Mouse (Mus musculus): ENCODE measurements around the gene Uhrf1. TPM values are rescaled to one million over a fixed set of nuclear protein-coding genes. Genes with fewer than 3 reads are reported as not detected.

Uhrf1 gene
- polyA plus RNA-seq, 1 experiment, result 16.3 TPM

GRCm38 (mm10) chr17:56361542-56361941, 58.4 kb downstream of the Uhrf1 start:
- no peak overlapping the region for H3K4me3 ChIP-seq (ENCODE audit: low read depth, low read length)
- 96% methylated on average over 2 of the region's 2 CpGs for WGBS
- TF ChIP-seq POLR2A (IDR thresholded peaks at IDR 0.05; ENCODE audit: low read depth, low read length) (no peak), CTCF (IDR thresholded peaks at IDR 0.05; ENCODE audit: extremely low read depth, insufficient read length, insufficient replicate concordance, low read depth, low read length) (no peak)
- H3K4me1 ChIP-seq (ENCODE audit: control insufficient read depth, insufficient read depth, insufficient read length, low read length), result peaks cover 3% of the 10 kb centered on the region
- H3K36me3 ChIP-seq (ENCODE audit: control insufficient read depth, insufficient read depth, low read length), result peaks cover 19% of the 10 kb centered on the region; the same call in 1 of the 2 replicates
- no peak overlapping the region for H3K27ac ChIP-seq (ENCODE audit: insufficient read depth, low read depth, low read length)
- H3K27me3 ChIP-seq (ENCODE audit: control insufficient read depth, insufficient read depth, low read length), result no peaks in the 10 kb centered on the region

DNA sequence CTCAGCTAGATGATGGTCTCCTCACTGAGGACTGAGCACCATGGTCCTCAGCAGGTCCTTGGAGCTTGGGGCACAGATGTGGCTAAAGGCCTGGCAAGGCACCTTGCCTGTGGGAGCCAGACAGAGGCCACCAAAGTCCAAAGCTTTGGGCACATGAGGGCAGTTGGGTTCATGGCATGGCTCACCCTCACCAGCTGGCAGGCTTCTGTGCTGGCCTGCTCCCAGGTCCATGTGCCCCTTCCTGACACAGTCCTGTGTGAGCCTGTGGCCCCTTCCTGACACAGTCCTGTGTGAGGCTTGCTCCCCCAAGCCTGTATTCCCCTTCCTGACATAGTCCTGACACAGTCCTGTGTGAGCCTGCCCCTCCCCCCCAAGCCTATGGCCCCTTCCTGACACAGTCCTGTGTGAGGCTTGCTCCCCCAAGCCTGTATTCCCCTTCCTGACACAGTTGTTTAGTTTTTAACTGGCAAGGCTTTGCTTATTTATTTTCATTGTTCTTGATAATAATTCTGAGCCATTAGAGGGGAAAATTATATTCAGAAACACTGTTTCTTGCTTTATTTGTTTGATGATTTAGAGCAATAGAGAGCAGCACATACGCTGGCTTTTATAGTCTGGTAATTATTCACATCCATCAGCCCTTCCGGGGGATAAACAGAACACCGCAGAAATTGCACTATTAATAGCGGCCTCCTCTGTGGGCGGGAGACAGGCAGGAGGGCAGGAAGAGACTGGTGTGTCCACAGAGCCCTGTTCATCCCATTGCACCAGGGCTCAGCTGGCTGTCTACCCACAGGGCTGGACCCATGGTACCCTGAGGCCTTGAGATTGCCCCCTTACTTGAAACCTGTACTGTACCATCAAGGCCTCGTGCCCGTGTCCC, 62.9 kb downstream of the Uhrf1 start:
- H3K27ac ChIP-seq (ENCODE audit: insufficient read depth, low read depth, low read length), result 0 out of 2 replicates have a peak overlapping the region, but pooled peaks have one; percentile 4
- whole genome bisulfite sequencing, result 72% methylated on average over 7 of the region's 7 CpGs
- no peak for TF ChIP-seq CTCF (IDR thresholded peaks at IDR 0.05; ENCODE audit: extremely low read depth, insufficient read length, insufficient replicate concordance, low read depth, low read length)
- TF ChIP-seq POLR2A (IDR thresholded peaks at IDR 0.05; ENCODE audit: low read depth, low read length), result no peak

DNA sequence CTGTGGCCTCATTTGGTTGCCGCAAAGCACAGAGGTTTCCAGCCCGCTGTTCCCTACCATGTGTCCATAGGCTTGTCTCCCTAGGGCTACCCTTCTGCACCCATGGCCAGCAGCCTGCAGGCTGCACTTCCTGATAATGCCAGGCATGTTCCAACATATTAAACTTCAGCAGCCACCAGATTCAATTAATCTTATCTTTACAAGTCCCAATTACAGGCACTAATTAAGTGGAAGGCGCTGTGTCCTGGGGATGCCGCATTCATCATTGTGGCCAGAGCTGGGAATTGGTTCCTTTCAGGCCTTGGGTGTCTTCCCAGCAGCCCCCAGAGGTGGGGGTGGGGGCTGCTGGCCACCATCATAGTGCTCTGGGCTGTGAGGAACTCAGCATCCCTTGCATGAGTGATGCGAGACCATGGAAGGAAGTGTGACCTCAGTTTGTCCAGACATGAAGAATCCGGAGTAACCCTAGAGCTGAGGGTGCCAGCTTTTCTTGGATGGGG, 65.2 kb downstream of the Uhrf1 start:
- Histone ChIP-seq H3K4me1 (ENCODE audit: control insufficient read depth, insufficient read depth, insufficient read length, low read length) (peaks cover 3% of the 10 kb centered on the region), H3K4me3 (ENCODE audit: low read depth, low read length) (no peak overlapping the region), H3K27me3 (ENCODE audit: control insufficient read depth, insufficient read depth, low read length) (no peaks in the 10 kb centered on the region), H3K36me3 (ENCODE audit: control insufficient read depth, insufficient read depth, low read length) (peaks cover 10% of the 10 kb centered on the region), H3K27ac (ENCODE audit: insufficient read depth, low read depth, low read length) (no peak overlapping the region)
- TF ChIP-seq CTCF (IDR thresholded peaks at IDR 0.05; ENCODE audit: extremely low read depth, insufficient read length, insufficient replicate concordance, low read depth, low read length) (no peak), POLR2A (IDR thresholded peaks at IDR 0.05; ENCODE audit: low read depth, low read length) (no peak)
- 82% methylated on average over 6 of the region's 6 CpGs for WGBS

More for the DNA sequence above, 62.9 kb downstream of the Uhrf1 start:
- Histone ChIP-seq H3K4me1 (ENCODE audit: control insufficient read depth, insufficient read depth, insufficient read length, low read length) (peaks cover 3% of the 10 kb centered on the region), H3K4me3 (ENCODE audit: low read depth, low read length) (no peak overlapping the region), H3K27me3 (ENCODE audit: control insufficient read depth, insufficient read depth, low read length) (no peaks in the 10 kb centered on the region), H3K36me3 (ENCODE audit: control insufficient read depth, insufficient read depth, low read length) (peaks cover 13% of the 10 kb centered on the region; the same call in 1 of the 2 replicates)

GRCm38 (mm10) chr17:56370090-56370489, 67.0 kb downstream of the Uhrf1 start:
- Histone ChIP-seq H3K4me3 (ENCODE audit: low read depth, low read length) (no peak overlapping the region), H3K36me3 (ENCODE audit: control insufficient read depth, insufficient read depth, low read length) (peaks cover 12% of the 10 kb centered on the region), H3K4me1 (ENCODE audit: control insufficient read depth, insufficient read depth, insufficient read length, low read length) (peaks cover 3% of the 10 kb centered on the region), H3K27me3 (ENCODE audit: control insufficient read depth, insufficient read depth, low read length) (no peaks in the 10 kb centered on the region), H3K27ac (ENCODE audit: insufficient read depth, low read depth, low read length) (peak overlapping the region; percentile 55; the same call in 1 of the 2 replicates)
- whole genome bisulfite sequencing, result 90% methylated on average over 3 of the region's 3 CpGs
- no peak for TF ChIP-seq POLR2A (IDR thresholded peaks at IDR 0.05; ENCODE audit: low read depth, low read length)
- TF ChIP-seq CTCF (IDR thresholded peaks at IDR 0.05; ENCODE audit: extremely low read depth, insufficient read length, insufficient replicate concordance, low read depth, low read length), result no peak

- Histone ChIP-seq H3K27me3 (ENCODE audit: control insufficient read depth, insufficient read depth, low read length) (no peaks in the 10 kb centered on the region), H3K4me3 (ENCODE audit: low read depth, low read length) (no peak overlapping the region), H3K4me1 (ENCODE audit: control insufficient read depth, insufficient read depth, insufficient read length, low read length) (no peaks in the 10 kb centered on the region), H3K36me3 (ENCODE audit: control insufficient read depth, insufficient read depth, low read length) (peaks cover 15% of the 10 kb centered on the region), H3K27ac (ENCODE audit: insufficient read depth, low read depth, low read length) (peak overlapping the region; percentile 55)
- 84% methylated on average over 15 of the region's 15 CpGs for WGBS
- no peak for TF ChIP-seq CTCF (IDR thresholded peaks at IDR 0.05; ENCODE audit: extremely low read depth, insufficient read length, insufficient replicate concordance, low read depth, low read length)
- TF ChIP-seq POLR2A (IDR thresholded peaks at IDR 0.05; ENCODE audit: low read depth, low read length), result no peak
Measured at GRCm38 (mm10) chr17:56371029-56371660, 68.0 kb downstream of the Uhrf1 start.

DNA sequence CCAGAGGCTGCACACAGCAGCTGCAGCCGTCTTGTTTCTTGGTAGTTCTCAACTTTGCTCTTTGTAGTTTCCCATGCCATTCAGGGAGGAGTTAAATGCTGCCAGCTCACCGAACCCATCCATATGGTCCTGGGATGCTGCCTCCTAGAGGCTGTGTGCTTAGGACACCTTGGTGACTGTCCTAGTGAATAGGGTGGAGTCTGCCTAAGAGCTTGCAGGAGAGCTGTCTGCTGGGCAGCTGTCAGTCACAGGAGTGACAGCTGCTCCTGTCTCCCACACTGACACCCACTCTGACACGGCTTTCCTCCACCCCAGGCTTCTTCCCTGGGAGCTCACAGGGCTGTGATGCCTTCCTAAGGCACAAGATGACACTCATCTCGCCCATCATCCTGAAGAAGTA, 69.0 kb downstream of the Uhrf1 start:
- Histone ChIP-seq H3K27ac (ENCODE audit: insufficient read depth, low read depth, low read length) (peak overlapping the region; percentile 9; the same call in 1 of the 2 replicates), H3K36me3 (ENCODE audit: control insufficient read depth, insufficient read depth, low read length) (peaks cover 21% of the 10 kb centered on the region), H3K4me1 (ENCODE audit: control insufficient read depth, insufficient read depth, insufficient read length, low read length) (no peaks in the 10 kb centered on the region), H3K4me3 (ENCODE audit: low read depth, low read length) (no peak overlapping the region), H3K27me3 (ENCODE audit: control insufficient read depth, insufficient read depth, low read length) (no peaks in the 10 kb centered on the region)
- TF ChIP-seq CTCF (IDR thresholded peaks at IDR 0.05; ENCODE audit: extremely low read depth, insufficient read length, insufficient replicate concordance, low read depth, low read length) (no peak), POLR2A (IDR thresholded peaks at IDR 0.05; ENCODE audit: low read depth, low read length) (no peak)
- WGBS, result 58% methylated on average over 4 of the region's 4 CpGs

Other genes starting within 250 kb of the Uhrf1 start
- 27.4 and 57.1 TPM in 2 replicates for gene Ubxn6, start 228.3 kb upstream of the Uhrf1 start, polyA plus RNA-seq (2012; rRNA removed)
- 23.1 and 24.2 TPM in 2 replicates for gene Hdgfl2, start 223.7 kb upstream of the Uhrf1 start, polyA plus RNA-seq (2012; rRNA removed)
- 6.2 and 8.9 TPM in 2 replicates for gene Plin4, start 193.5 kb upstream of the Uhrf1 start, polyA plus RNA-seq (2012; rRNA removed)
- gene Plin5, start 185.7 kb upstream of the Uhrf1 start, polyA plus RNA-seq (2012; rRNA removed), result 0.04 and 0.05 TPM in 2 replicates
- 10.6 and 28.7 TPM in 2 replicates for gene Lrg1, start 181.3 kb upstream of the Uhrf1 start, polyA plus RNA-seq (2012; rRNA removed)
- 6.4 and 12.2 TPM in 2 replicates for gene Sema6b, start 163.0 kb upstream of the Uhrf1 start, polyA plus RNA-seq (2012; rRNA removed)
- gene Tnfaip8l1, start 140.8 kb upstream of the Uhrf1 start, polyA plus RNA-seq (2012; rRNA removed), result 4.2 and 10.3 TPM in 2 replicates
- 82.7 and 86.4 TPM in 2 replicates for gene Mydgf, start 119.4 kb upstream of the Uhrf1 start, polyA plus RNA-seq (2012; rRNA removed)
- gene Dpp9, start 84.4 kb upstream of the Uhrf1 start, polyA plus RNA-seq (2012; rRNA removed), result 27.4 and 39.4 TPM in 2 replicates
- 21.3 and 22.9 TPM in 2 replicates for gene Fem1a, start 46.5 kb upstream of the Uhrf1 start, polyA plus RNA-seq (2012; rRNA removed)
- gene Ticam1, start 26.5 kb upstream of the Uhrf1 start, polyA plus RNA-seq (2012; rRNA removed), result 39.7 and 96.6 TPM in 2 replicates
- 137 and 299 TPM in 2 replicates for gene Plin3, start 10.4 kb upstream of the Uhrf1 start, polyA plus RNA-seq (2012; rRNA removed)
- gene Arrdc5, start 3.0 kb upstream of the Uhrf1 start, polyA plus RNA-seq (2012; rRNA removed), result not detected in 2 replicates
- gene Kdm4b, start 22.7 kb downstream of the Uhrf1 start, polyA plus RNA-seq (2012; rRNA removed), result 20.5 and 38.3 TPM in 2 replicates
- 42.5 and 54.1 TPM in 2 replicates for gene Ptprs, start 173.2 kb downstream of the Uhrf1 start, polyA plus RNA-seq (2012; rRNA removed)
- not detected in 2 replicates for gene Znrf4, start 209.1 kb downstream of the Uhrf1 start, polyA plus RNA-seq (2012; rRNA removed)

All from small intestine, adult 2 months (tissue).